ENCODE assay signal across 10 mouse cellular contexts in genomic region chr5:103789619-103790116, GRCm38 (mm10).
A peak's percentile ranks its signal among the peaks of the same experiment; 100 is the strongest.
DNase-seq lines count a peak whose midpoint lies in the region; ATAC-seq lines count a peak whose summit lies in the region.
"Had no signal": no experiment of that assay in that cellular context is flagged by ENCODE, and none has a peak within 500 bp of the region (broad histone marks: within the 10 kb centered on the region; RNA-seq: fewer than 3 reads in every experiment).

No protein-coding gene starts in this region.

- no peak overlapping the region for H3K4me3 ChIP-seq in lung, embryonic 16.5 days (ENCODE audit: low read length)
- H3K4me3 ChIP-seq: erythroblast, embryonic 14.5 days had no signal

- 0 out of 2 replicates have a peak, but pooled peaks cover under 1% of the 10 kb centered on the region for H3K36me3 ChIP-seq in lung, embryonic 16.5 days (ENCODE audit: control insufficient read depth, insufficient read depth, low read length)

- H3K9ac ChIP-seq in lung, embryonic 16.5 days (ENCODE audit: low read length) = no peak overlapping the region

- peak overlapping the region; percentile 35 for H3K27ac ChIP-seq in lung, embryonic 16.5 days (ENCODE audit: low read length)
- H3K27ac ChIP-seq: macrophage had no signal

- no peaks in the 10 kb centered on the region for H3K27me3 ChIP-seq in lung, embryonic 16.5 days (ENCODE audit: control insufficient read depth, insufficient read depth, low read depth, low read length)

- H3K4me1 ChIP-seq in lung, embryonic 16.5 days (replicated peaks; ENCODE audit: control insufficient read depth, insufficient read depth, low read length) = peaks cover 9% of the 10 kb centered on the region; the same call in 1 of the 2 replicates

- WGBS in lung, embryonic 16.5 days = 73% methylated on average over 9 of the region's 9 CpGs

- ATAC-seq in lung, embryonic 16.5 days (ENCODE audit: low read depth) = no peak

- DNase-seq in lung, postnatal 25 days (ENCODE audit: low spot score) = no peak
- peak; percentile 87 for DNase-seq in cerebellum, adult 8-10 months
- DNase-seq in heart, adult 8-10 months (ENCODE audit: low spot score) = peak; percentile 76
- peak; percentile 64 for DNase-seq in left cerebral cortex, adult 11 months (ENCODE audit: low spot score)
- no peak for DNase-seq in B cell, adult 2 months
- no peak for DNase-seq in thymus, postnatal 0 days (ENCODE audit: low spot score)
- no peak for DNase-seq in kidney, postnatal 4 days

- H3K4me2 ChIP-seq in lung, embryonic 16.5 days (ENCODE audit: low read depth, low read length) = no peak overlapping the region

- H3K9me3 ChIP-seq in lung, embryonic 16.5 days (ENCODE audit: control insufficient read depth, low read length) = no peaks in the 10 kb centered on the region

Comparison
In these comparisons a context has a peak if more than half of its experiments do, and no peak if none do; other contexts are left out.
1. DNase-seq: peak in cerebellum, adult 8-10 months (single experiment), heart, adult 8-10 months (single experiment) and left cerebral cortex, adult 11 months (single experiment); none in lung, postnatal 25 days (single experiment), B cell, adult 2 months (0 of 2), thymus, postnatal 0 days (single experiment) and kidney, postnatal 4 days (0 of 2).